Comparison of ENCODE assay signal across 8 mouse cellular contexts in genomic region chr5:125392977-125393621, GRCm38 (mm10). TPM values are rescaled to one million over a fixed set of nuclear protein-coding genes. Genes with fewer than 3 reads are reported as not detected.
DNase-seq lines count a peak whose midpoint lies in the region; ATAC-seq lines count a peak whose summit lies in the region.

No protein-coding gene starts in this region.

- no peaks in the 10 kb centered on the region for H3K9me3 ChIP-seq in hindbrain, embryonic 12.5 days (replicated peaks)

- ATAC-seq in hindbrain, embryonic 12.5 days (ENCODE audit: low FRiP score), result peak; percentile 86

- H3K4me1 ChIP-seq in hindbrain, embryonic 12.5 days, result peaks cover 33% of the 10 kb centered on the region

- DNase-seq in Muller cell, postnatal 12 days (ENCODE audit: inconsistent ontology term), result peak; percentile 98
- DNase-seq in cerebellum, postnatal 10 days, result peak; percentile 96 to 98
- peak; percentile 95 to 96 for DNase-seq in frontal cortex, postnatal 10 days (ENCODE audit: low spot score in 2 of 2)
- peak; percentile 96 to 97 for DNase-seq in layer of hippocampus, postnatal 14 days (ENCODE audit: low spot score in 2 of 2)
- DNase-seq in lung, postnatal 14 days, result peak; percentile 96
- peak; percentile 92 for DNase-seq in retina, adult 2 months (ENCODE audit: low read depth, low spot score)
- DNase-seq in thymus, postnatal 36 days, result peak; percentile 97

- peak overlapping the region; percentile 59 for H3K9ac ChIP-seq in hindbrain, embryonic 12.5 days

- no peaks in the 10 kb centered on the region for H3K36me3 ChIP-seq in hindbrain, embryonic 12.5 days

- peak overlapping the region; percentile 53 for H3K4me2 ChIP-seq in hindbrain, embryonic 12.5 days (replicated peaks)

- peak overlapping the region; percentile 100 for H3K27ac ChIP-seq in hindbrain, embryonic 12.5 days

- no peaks in the 10 kb centered on the region for H3K27me3 ChIP-seq in hindbrain, embryonic 12.5 days

- peak overlapping the region; percentile 31 for H3K4me3 ChIP-seq in hindbrain, embryonic 12.5 days

- under 1% methylated on average over 20 of the region's 20 CpGs for WGBS in hindbrain, embryonic 12.5 days

RNA-seq across cellular contexts. Expression of gene Ubc, which starts 3.1 kb away (rescaled TPM):
- 1,117 and 1,167 TPM in 2 replicates for polyA plus RNA-seq in hindbrain, embryonic 12.5 days (2016; fragmentation: Nextera tagmentation; extraction: Ambion mirVana)
- 100 to 1,000 TPM; 755 to 828 TPM for total RNA-seq in layer of hippocampus, postnatal 14 days (2021)

RNA-seq across cellular contexts. Expression of gene Gm10382, which starts 4.0 kb away (rescaled TPM):
- polyA plus RNA-seq in hindbrain, embryonic 12.5 days (2016; fragmentation: Nextera tagmentation; extraction: Ambion mirVana), result 0.58 and 0.82 TPM in 2 replicates
- under 1 TPM; 0.28 to 0.52 TPM for total RNA-seq in layer of hippocampus, postnatal 14 days (2021)

RNA-seq across cellular contexts. Expression of gene Dhx37, which starts 40.8 kb away (rescaled TPM):
- polyA plus RNA-seq in hindbrain, embryonic 12.5 days (2016; fragmentation: Nextera tagmentation; extraction: Ambion mirVana), result 16.7 and 18.0 TPM in 2 replicates
- total RNA-seq in layer of hippocampus, postnatal 14 days (2021), result 10 to 100 TPM; 12.4 to 13.8 TPM

RNA-seq across cellular contexts. Expression of gene Bri3bp, which starts 48.3 kb away (rescaled TPM):
- 38.1 and 39.9 TPM in 2 replicates for polyA plus RNA-seq in hindbrain, embryonic 12.5 days (2016; fragmentation: Nextera tagmentation; extraction: Ambion mirVana)
- total RNA-seq in layer of hippocampus, postnatal 14 days (2021), result 10 to 100 TPM; 89.0 to 90.0 TPM

RNA-seq across cellular contexts. Expression of gene Scarb1, which starts 52.2 kb away (rescaled TPM):
- polyA plus RNA-seq in hindbrain, embryonic 12.5 days (2016; fragmentation: Nextera tagmentation; extraction: Ambion mirVana), result 28.6 and 29.7 TPM in 2 replicates
- 10 to 100 TPM; 46.1 to 54.3 TPM for total RNA-seq in layer of hippocampus, postnatal 14 days (2021)

Comparison
In these comparisons a context has a peak if more than half of its experiments do, and no peak if none do; other contexts are left out.
1. Peak in every context shown above with its lines: DNase-seq, ATAC-seq, H3K4me3 ChIP-seq and H3K27ac ChIP-seq.